Mouse (Mus musculus) stomach, embryonic 14.5 days (tissue): ENCODE results near the gene Snx3. TPM values are rescaled to one million over a fixed set of nuclear protein-coding genes. Genes with fewer than 3 reads are reported as not detected.
A peak's percentile ranks its signal among the peaks of the same experiment; 100 is the strongest.

Source experiments
- ATAC-seq: fragments of 200-750 bp; cut with Nextera tagmentation; 2 replicates; pipeline ENCODE4 v1.8.0; 2017; ENCODE audit warnings: low read depth, moderate TSS enrichment; ENCODE audit not compliant: insufficient number of reproducible peaks, insufficient read depth, low FRiP score
- H3K27ac ChIP-seq: fragments of 300-500 bp; sonication (generic); 2 replicates; pipeline ENCODE4 v1.5.1; 2014; ENCODE audit warnings: mild to moderate bottlenecking, low read length, moderate library complexity, mixed read lengths
- H3K27me3 ChIP-seq: fragments of 300-500 bp; sonication (generic); 2 replicates; pipeline ENCODE4 v1.6.1; 2014; ENCODE audit warnings: low read length, control low read depth, mixed read lengths; ENCODE audit not compliant: control insufficient read depth, insufficient read depth
- H3K36me3 ChIP-seq: fragments of 300-500 bp; sonication (generic); 2 replicates; pipeline ENCODE4 v1.6.1; 2014; ENCODE audit warnings: mild to moderate bottlenecking, control low read depth, low read length, moderate library complexity, mixed read lengths; ENCODE audit not compliant: control insufficient read depth, insufficient read depth
- H3K4me1 ChIP-seq: fragments of 300-500 bp; sonication (generic); 2 replicates; pipeline ENCODE4 v1.6.1; 2014; ENCODE audit warnings: low read length, control low read depth, mixed read lengths; ENCODE audit not compliant: control insufficient read depth, insufficient read depth
- H3K4me2 ChIP-seq: fragments of 300-500 bp; sonication (generic); replicated peaks from 2 replicates; pipeline ENCODE4 v1.6.1; 2014; ENCODE audit warnings: low read depth, low read length, control low read depth
- H3K4me3 ChIP-seq: fragments of 300-500 bp; sonication (generic); 2 replicates; pipeline ENCODE4 v1.5.1; 2014; ENCODE audit warnings: low read depth, low read length, control low read depth
- H3K9ac ChIP-seq: fragments of 300-500 bp; sonication (generic); replicated peaks from 2 replicates; pipeline ENCODE4 v1.6.1; 2014; ENCODE audit warnings: low read depth, mild to moderate bottlenecking, control low read depth, low read length, moderate library complexity, mixed read lengths
- H3K9me3 ChIP-seq: fragments of 300-500 bp; sonication (generic); 2 replicates; pipeline ENCODE4 v1.6.1; 2016; ENCODE audit warnings: low read depth, low read length, control low read depth; ENCODE audit not compliant: control insufficient read depth
- whole genome bisulfite sequencing: fragments of 180-500 bp; shearing (Covaris S2); extraction: QIAGEN DNeasy Blood & Tissue Kit; methylation state at CpG from one replicate; pipeline ENCODE4 v1.1.7; 2014; 5-methylcytosine and 5-hydroxymethylcytosine counted together
- polyA plus RNA-seq: library from polyadenylated mRNA; unstranded; fragments of >200 nt; fragmentation: Nextera tagmentation; extraction: Ambion mirVana; gene quantifications from 2 replicates; pipeline ENCODE4 v1.2.1, GENCODE M21; 2014

Snx3 gene
- polyA plus RNA-seq, 1 experiment from 2014 or later, result 311 TPM

DNA sequence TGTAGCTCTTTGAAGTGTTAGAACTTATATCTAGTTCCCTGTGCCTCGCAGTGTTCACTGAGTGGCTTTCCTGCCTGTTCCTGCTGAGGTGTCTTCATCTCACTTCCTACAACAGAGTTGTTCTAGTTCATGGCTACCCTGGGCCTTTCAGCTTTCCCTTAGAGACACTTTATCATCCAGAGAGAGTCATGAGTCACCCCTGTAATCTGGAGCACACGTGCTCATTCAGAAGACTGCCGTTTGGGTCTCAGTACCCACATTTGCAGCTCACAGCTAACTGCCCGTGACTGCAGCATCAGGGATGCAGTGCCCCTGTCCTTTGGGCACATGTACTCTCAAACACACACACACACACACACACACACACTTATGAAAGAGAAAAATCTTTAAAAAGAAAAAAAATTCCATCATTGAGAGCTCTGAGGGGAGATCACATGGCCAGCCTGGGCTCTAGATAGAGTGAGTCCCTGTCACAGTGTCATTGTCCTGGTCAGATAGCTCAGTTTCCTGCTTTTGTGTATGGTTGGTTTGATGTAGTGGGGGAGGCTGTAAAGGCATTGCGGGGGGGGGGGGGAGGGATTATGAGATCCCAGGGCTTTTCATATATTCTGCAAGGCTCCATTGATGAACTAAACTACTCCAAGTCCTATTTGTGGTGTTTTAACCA is 19.6 kb downstream of the Snx3 start:
- WGBS, result 64% methylated on average over 4 of the region's 5 CpGs
- no peaks in the 10 kb centered on the region for H3K27me3 ChIP-seq
- no peak for ATAC-seq
- no peak overlapping the region for H3K4me3 ChIP-seq
- no peaks in the 10 kb centered on the region for H3K4me1 ChIP-seq
- H3K9ac ChIP-seq, result no peak overlapping the region
- H3K4me2 ChIP-seq, result no peak overlapping the region
- H3K9me3 ChIP-seq, result no peaks in the 10 kb centered on the region
- H3K27ac ChIP-seq, result no peak overlapping the region
- H3K36me3 ChIP-seq, result peaks cover 13% of the 10 kb centered on the region

- peak; percentile 74; the same call in 1 of the 2 replicates for ATAC-seq
- 35% methylated on average over 2 of the region's 2 CpGs for WGBS
- H3K4me2 ChIP-seq, result no peak overlapping the region
Measured at GRCm38 (mm10) chr10:42522912-42523311, 21.1 kb downstream of the Snx3 start.

DNA sequence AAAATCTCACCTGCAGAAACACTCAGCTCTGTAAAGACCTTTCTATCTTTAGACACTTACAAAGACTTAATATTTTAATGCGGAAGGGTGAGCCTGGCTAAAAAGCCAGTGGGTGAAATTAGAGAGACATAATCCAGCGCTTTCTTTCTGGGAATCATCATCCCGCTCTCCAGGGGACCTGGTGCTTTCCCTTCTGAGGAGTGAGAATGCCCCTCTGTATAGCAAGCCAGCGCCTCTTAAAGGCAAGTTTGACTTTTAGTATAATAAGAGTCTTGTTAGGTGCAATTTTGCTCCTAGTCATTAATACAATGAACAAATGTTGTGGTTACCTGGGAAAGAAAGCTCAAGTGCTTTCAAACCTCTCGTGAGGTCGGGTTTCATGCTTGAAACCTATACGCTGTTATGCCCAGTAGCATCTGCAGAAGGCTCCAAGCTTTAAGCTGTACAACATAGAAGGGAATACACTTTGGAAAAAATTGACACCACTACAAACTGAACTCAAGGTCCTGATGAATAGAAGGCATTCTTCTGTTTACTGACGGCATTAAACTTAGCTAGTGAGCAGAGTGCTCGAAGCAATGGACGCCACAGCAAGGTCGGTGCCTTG is 21.8 kb downstream of the Snx3 start:
- Histone ChIP-seq H3K9ac (no peak overlapping the region), H3K27ac (no peak overlapping the region), H3K4me2 (no peak overlapping the region), H3K27me3 (no peaks in the 10 kb centered on the region), H3K36me3 (peaks cover 31% of the 10 kb centered on the region), H3K9me3 (no peaks in the 10 kb centered on the region), H3K4me3 (no peak overlapping the region), H3K4me1 (no peaks in the 10 kb centered on the region)
- no peak for ATAC-seq
- 66% methylated on average over 11 of the region's 11 CpGs for WGBS

More at GRCm38 (mm10) chr10:42522912-42523311, 21.1 kb downstream of the Snx3 start:
- Histone ChIP-seq H3K9me3 (no peaks in the 10 kb centered on the region), H3K4me1 (no peaks in the 10 kb centered on the region), H3K36me3 (peaks cover 24% of the 10 kb centered on the region), H3K9ac (no peak overlapping the region), H3K4me3 (no peak overlapping the region), H3K27me3 (no peaks in the 10 kb centered on the region), H3K27ac (no peak overlapping the region)

DNA sequence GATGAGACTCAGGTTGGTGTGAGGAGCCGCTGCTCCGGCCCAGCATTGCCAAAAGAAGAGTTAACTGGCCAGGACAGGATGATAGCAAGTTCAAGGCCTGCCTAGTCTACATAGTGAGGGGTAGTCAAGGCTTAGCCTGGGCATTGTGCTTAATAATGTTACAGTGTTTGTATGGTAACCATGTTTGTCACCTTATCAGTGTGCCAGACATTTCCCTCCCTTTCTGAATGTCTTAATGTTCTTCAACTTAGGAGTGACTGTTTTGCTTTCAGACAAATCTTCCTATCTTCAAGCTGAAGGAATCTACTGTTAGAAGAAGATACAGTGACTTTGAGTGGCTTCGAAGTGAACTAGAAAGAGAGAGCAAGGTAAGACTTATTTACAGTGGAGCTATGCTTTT is 23.9 kb downstream of the Snx3 start:
- no peak overlapping the region for H3K4me3 ChIP-seq
- H3K9me3 ChIP-seq, result no peaks in the 10 kb centered on the region
- H3K4me1 ChIP-seq, result no peaks in the 10 kb centered on the region
- WGBS, result 99% methylated on average over 3 of the region's 3 CpGs
- H3K9ac ChIP-seq, result no peak overlapping the region
- no peak for ATAC-seq
- no peaks in the 10 kb centered on the region for H3K27me3 ChIP-seq
- peaks cover 35% of the 10 kb centered on the region for H3K36me3 ChIP-seq
- H3K4me2 ChIP-seq, result no peak overlapping the region
- H3K27ac ChIP-seq, result no peak overlapping the region

- WGBS, result 84% methylated on average over 11 of the region's 11 CpGs
- no peak overlapping the region for H3K4me2 ChIP-seq
- peaks cover 22% of the 10 kb centered on the region for H3K36me3 ChIP-seq
- ATAC-seq, result no peak
- H3K9ac ChIP-seq, result no peak overlapping the region
- H3K27me3 ChIP-seq, result no peaks in the 10 kb centered on the region
- H3K4me1 ChIP-seq, result no peaks in the 10 kb centered on the region
- H3K4me3 ChIP-seq, result no peak overlapping the region
- H3K27ac ChIP-seq, result no peak overlapping the region
- no peaks in the 10 kb centered on the region for H3K9me3 ChIP-seq
Measured at GRCm38 (mm10) chr10:42533836-42534453, 32.1 kb downstream of the Snx3 start.

GRCm38 (mm10) chr10:42537571-42538316 is 35.9 kb downstream of the Snx3 start:
- no peak overlapping the region for H3K27ac ChIP-seq
- H3K4me1 ChIP-seq, result no peaks in the 10 kb centered on the region
- H3K4me2 ChIP-seq, result no peak overlapping the region
- peaks cover 14% of the 10 kb centered on the region for H3K36me3 ChIP-seq
- peak; percentile 65; the same call in 1 of the 2 replicates for ATAC-seq
- H3K27me3 ChIP-seq, result no peaks in the 10 kb centered on the region
- no peak overlapping the region for H3K4me3 ChIP-seq
- H3K9me3 ChIP-seq, result no peaks in the 10 kb centered on the region
- 81% methylated on average over 9 of the region's 9 CpGs for WGBS
- H3K9ac ChIP-seq, result no peak overlapping the region

DNA sequence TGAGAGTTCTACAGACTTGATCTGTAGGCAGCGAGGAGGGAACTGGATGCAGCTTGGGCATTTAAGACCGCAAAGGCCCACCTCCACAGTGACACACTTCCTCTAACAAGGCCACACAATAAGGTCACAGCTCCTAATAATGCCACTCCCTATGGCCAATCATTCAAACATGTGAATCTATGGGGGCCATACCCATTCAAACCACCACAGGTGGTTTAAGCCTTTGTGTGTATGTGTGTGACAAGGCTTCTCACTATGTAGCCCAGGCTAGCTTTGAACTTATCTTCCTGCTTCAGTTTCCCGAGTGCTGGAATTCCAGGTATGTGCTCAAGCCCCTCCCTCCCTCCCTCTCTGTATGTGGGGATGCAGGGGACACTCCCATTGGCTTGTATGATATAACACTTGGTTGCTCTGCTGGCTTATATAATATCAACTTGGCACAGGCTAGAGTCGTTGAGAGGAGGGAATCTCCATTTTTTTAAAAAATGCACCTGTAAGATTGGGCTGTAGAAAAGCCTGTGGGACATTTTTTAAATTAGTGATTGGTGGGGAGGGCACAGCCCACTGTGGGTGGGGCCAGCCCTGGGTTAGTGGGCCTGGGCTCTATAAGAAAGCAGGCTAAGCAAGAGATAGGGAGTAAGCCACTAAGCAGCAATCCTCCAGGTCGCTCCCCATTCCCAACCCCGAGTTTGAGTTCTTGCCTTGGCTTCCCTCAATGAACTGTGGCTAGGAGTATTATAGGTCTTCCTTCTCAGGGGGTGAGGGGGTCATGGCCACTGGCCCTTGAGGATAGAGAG is 44.1 kb downstream of the Snx3 start:
- 70% methylated on average over 6 of the region's 6 CpGs for WGBS
- no peaks in the 10 kb centered on the region for H3K4me1 ChIP-seq

DNA sequence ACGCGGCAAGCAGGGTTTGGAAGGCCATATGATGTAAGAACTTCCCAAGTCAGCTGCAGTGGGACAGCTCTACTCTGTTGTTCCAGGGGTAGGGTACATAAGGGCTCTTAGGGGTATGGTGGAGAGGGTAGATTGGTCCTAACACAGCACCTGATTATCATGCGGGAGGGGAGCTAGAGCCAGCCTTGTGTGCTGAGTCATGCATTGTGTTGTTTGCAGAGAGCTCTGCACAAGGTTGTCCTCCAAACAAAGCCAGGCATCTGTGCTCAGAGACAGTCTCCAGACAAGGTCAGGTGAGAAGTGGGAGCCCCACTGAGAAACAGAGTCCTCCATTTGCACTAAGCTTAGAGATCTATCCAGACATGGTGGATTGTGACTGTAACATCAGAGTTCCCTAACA is 44.7 kb downstream of the Snx3 start:
- Histone ChIP-seq H3K4me2 (no peak overlapping the region), H3K27me3 (no peaks in the 10 kb centered on the region), H3K9ac (no peak overlapping the region), H3K36me3 (no peaks in the 10 kb centered on the region), H3K9me3 (no peaks in the 10 kb centered on the region), H3K4me3 (no peak overlapping the region), H3K27ac (no peak overlapping the region), H3K4me1 (no peaks in the 10 kb centered on the region)
- no peak for ATAC-seq
- WGBS, result 92% methylated on average over 3 of the region's 3 CpGs

More for the DNA sequence above, 44.1 kb downstream of the Snx3 start:
- Histone ChIP-seq H3K27ac (no peak overlapping the region), H3K4me2 (no peak overlapping the region), H3K9ac (no peak overlapping the region), H3K36me3 (no peaks in the 10 kb centered on the region), H3K27me3 (no peaks in the 10 kb centered on the region), H3K9me3 (no peaks in the 10 kb centered on the region), H3K4me3 (no peak overlapping the region)
- no peak for ATAC-seq
